In the genomic region with DNA sequence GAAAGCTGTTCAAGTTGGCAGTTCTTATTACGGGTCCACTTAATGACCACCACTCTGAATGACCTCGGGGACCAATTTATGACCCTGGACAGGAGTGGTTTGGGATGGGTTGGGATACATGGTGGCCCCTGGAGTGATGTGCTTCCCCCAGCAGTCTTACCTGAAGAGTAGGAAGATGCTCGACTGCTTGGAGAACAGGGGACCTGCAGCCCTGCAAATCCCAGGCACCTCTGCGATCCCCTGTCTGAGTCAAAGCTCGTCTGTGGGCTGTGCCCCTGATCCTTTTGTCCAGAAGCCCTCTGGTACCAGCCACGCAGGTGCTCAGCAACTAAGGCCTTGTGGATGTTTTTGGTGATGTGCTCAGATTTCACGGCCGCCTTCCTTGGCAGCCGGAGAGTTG, we compare ENCODE assay signal across 24 mouse cellular contexts. TPM values are rescaled to one million over a fixed set of nuclear protein-coding genes. Genes with fewer than 3 reads are reported as not detected.
"Had no signal": no experiment of that assay in that cellular context is flagged by ENCODE, and none has a peak within 500 bp of the region (broad histone marks: within the 10 kb centered on the region; RNA-seq: fewer than 3 reads in every experiment).

No protein-coding gene starts in this region.

- DNase-seq: gastrocnemius, adult 2 months; gastrocnemius, postnatal 10 days; gastrocnemius, postnatal 25 days; heart, postnatal 10 days; heart, postnatal 4 days; kidney, adult 18-20 months; kidney, adult 8-10 months; kidney, postnatal 14 days; kidney, postnatal 36 days; layer of hippocampus, adult 9-11 months; layer of hippocampus, postnatal 36 days; left cerebral cortex, postnatal 4 days had no signal

- H3K4me2 ChIP-seq: heart, embryonic 12.5 days; hindbrain, embryonic 12.5 days; hindbrain, embryonic 14.5 days; limb, embryonic 13.5 days; limb, embryonic 15.5 days had no signal

- H3K9me3 ChIP-seq: heart, embryonic 12.5 days; hindbrain, embryonic 10.5 days; hindbrain, embryonic 12.5 days; limb, embryonic 13.5 days; limb, embryonic 15.5 days had no signal

- ATAC-seq: forebrain, embryonic 16.5 days; hindbrain, embryonic 16.5 days; inflammation-experienced regulatory T-cells, adult 6 months; intestine, embryonic 16.5 days had no signal

- H3K27ac ChIP-seq: gastrocnemius, adult 2 months; hindbrain, embryonic 10.5 days; hindbrain, embryonic 12.5 days; hindbrain, embryonic 14.5 days; limb, embryonic 13.5 days; limb, embryonic 15.5 days had no signal

- H3K4me3 ChIP-seq: gastrocnemius, adult 2 months; heart, embryonic 12.5 days; hindbrain, embryonic 10.5 days; hindbrain, embryonic 12.5 days; limb, embryonic 13.5 days; limb, embryonic 15.5 days had no signal

- H3K9ac ChIP-seq: heart, embryonic 12.5 days; hindbrain, embryonic 12.5 days; hindbrain, embryonic 14.5 days; limb, embryonic 13.5 days; limb, embryonic 15.5 days had no signal

- H3K27me3 ChIP-seq: heart, embryonic 12.5 days; hindbrain, embryonic 12.5 days; limb, embryonic 13.5 days; limb, embryonic 15.5 days had no signal

RNA-seq across cellular contexts. Expression of gene Lmod3, which starts 42.9 kb away (rescaled TPM):
- polyA plus RNA-seq: forebrain, embryonic 16.5 days; frontal cortex, adult 2 months; hindbrain, embryonic 10.5 days; hindbrain, embryonic 14.5 days; hindbrain, embryonic 16.5 days; kidney, embryonic 14.5 days had no signal
